Comparison of ENCODE assay signal across 9 mouse cellular contexts in genomic region chr6:84582826-84583225, GRCm38 (mm10). TPM values are rescaled to one million over a fixed set of nuclear protein-coding genes. Genes with fewer than 3 reads are reported as not detected.
DNase-seq lines count a peak whose midpoint lies in the region; ATAC-seq lines count a peak whose summit lies in the region.
"Had no signal": no experiment of that assay in that cellular context is flagged by ENCODE, and none has a peak within 500 bp of the region (broad histone marks: within the 10 kb centered on the region; RNA-seq: fewer than 3 reads in every experiment).

No protein-coding gene starts in this region.

- peaks cover 100% of the 10 kb centered on the region for H3K27me3 ChIP-seq in heart, embryonic 13.5 days (replicated peaks)
- H3K27me3 ChIP-seq in embryonic facial prominence, embryonic 13.5 days = peaks cover 59% of the 10 kb centered on the region
- peaks cover 71% of the 10 kb centered on the region for H3K27me3 ChIP-seq in intestine, embryonic 14.5 days (replicated peaks; ENCODE audit: control insufficient read depth, insufficient read depth, low read length)
- peaks cover 37% of the 10 kb centered on the region for H3K27me3 ChIP-seq in midbrain, embryonic 16.5 days (ENCODE audit: control insufficient read depth, insufficient read depth, low read depth, low read length)

- H3K4me3 ChIP-seq in heart, embryonic 13.5 days = peak overlapping the region; percentile 52; the same call in 1 of the 2 replicates
- peak overlapping the region; percentile 72 for H3K4me3 ChIP-seq in embryonic facial prominence, embryonic 13.5 days
- H3K4me3 ChIP-seq in intestine, embryonic 14.5 days (ENCODE audit: low read depth, low read length) = no peak overlapping the region
- no peak overlapping the region; the same call in 1 of the 2 replicates for H3K4me3 ChIP-seq in midbrain, embryonic 16.5 days (ENCODE audit: low read depth, low read length)

- intact Hi-C loops in heart, postnatal 25 days (cut with DNase I) = no loop called here
- intact Hi-C loops in left cerebral cortex, postnatal 25 days (cut with DNase I) = loop anchor here (10.0 kb wide), 1 partner anchor 868 kb away; the partner anchor contains the start of gene Vax2

- no peaks in the 10 kb centered on the region for H3K36me3 ChIP-seq in heart, embryonic 13.5 days
- peaks cover 45% of the 10 kb centered on the region for H3K36me3 ChIP-seq in embryonic facial prominence, embryonic 13.5 days
- no peaks in the 10 kb centered on the region for H3K36me3 ChIP-seq in intestine, embryonic 14.5 days (ENCODE audit: control insufficient read depth, insufficient read depth, low read length)
- H3K36me3 ChIP-seq in midbrain, embryonic 16.5 days (ENCODE audit: control insufficient read depth, insufficient read depth, low read length) = no peaks in the 10 kb centered on the region

- no peak for ATAC-seq in heart, embryonic 13.5 days (ENCODE audit: extremely low read depth, insufficient number of reproducible peaks, low FRiP score, low TSS enrichment)
- no peak for ATAC-seq in embryonic facial prominence, embryonic 13.5 days (ENCODE audit: insufficient number of reproducible peaks, insufficient read depth, low FRiP score, low TSS enrichment, low read depth)
- ATAC-seq in intestine, embryonic 14.5 days (replicated peaks; ENCODE audit: low FRiP score, low TSS enrichment, low read depth) = no peak
- no peak for ATAC-seq in midbrain, embryonic 16.5 days

- no peak overlapping the region for H3K27ac ChIP-seq in heart, embryonic 13.5 days (replicated peaks)
- peak overlapping the region; percentile 95 for H3K27ac ChIP-seq in embryonic facial prominence, embryonic 13.5 days
- H3K27ac ChIP-seq in intestine, embryonic 14.5 days (ENCODE audit: low read depth) = no peak overlapping the region
- H3K27ac ChIP-seq in midbrain, embryonic 16.5 days (ENCODE audit: low read length) = no peak overlapping the region

- 0 out of 2 replicates have a peak overlapping the region, but pooled peaks have one; percentile 71 for H3K9ac ChIP-seq in heart, embryonic 13.5 days
- H3K9ac ChIP-seq in embryonic facial prominence, embryonic 13.5 days = peak overlapping the region; percentile 95
- no peak overlapping the region for H3K9ac ChIP-seq in intestine, embryonic 14.5 days (ENCODE audit: low read length)
- H3K9ac ChIP-seq in midbrain, embryonic 16.5 days (ENCODE audit: low read depth, low read length) = no peak overlapping the region

- H3K9me3 ChIP-seq in heart, embryonic 13.5 days = no peaks in the 10 kb centered on the region
- no peaks in the 10 kb centered on the region for H3K9me3 ChIP-seq in embryonic facial prominence, embryonic 13.5 days
- no peaks in the 10 kb centered on the region for H3K9me3 ChIP-seq in intestine, embryonic 14.5 days (ENCODE audit: control insufficient read depth, low read length)
- no peaks in the 10 kb centered on the region for H3K9me3 ChIP-seq in midbrain, embryonic 16.5 days (replicated peaks; ENCODE audit: control insufficient read depth, low read length, poor library complexity, severe bottlenecking)

- 34% methylated on average over 5 of the region's 5 CpGs for WGBS in heart, embryonic 13.5 days
- WGBS in embryonic facial prominence, embryonic 13.5 days = 29% methylated on average over 5 of the region's 5 CpGs
- 52% methylated on average over 5 of the region's 5 CpGs for WGBS in intestine, embryonic 14.5 days
- 17% methylated on average over 5 of the region's 5 CpGs for WGBS in midbrain, embryonic 16.5 days

- DNase-seq in heart, postnatal 25 days (ENCODE audit: low spot score) = no peak
- peak; percentile 52 for DNase-seq in intestine, embryonic 14.5 days (ENCODE audit: low spot score)
- no peak for DNase-seq in adrenal gland, adult 2 months
- no peak for DNase-seq in yolk sac, embryonic 10.5 days (ENCODE audit: low spot score)
- no peak for DNase-seq in left cerebral cortex, postnatal 25 days (ENCODE audit: low spot score in 2 of 2)
- DNase-seq: cerebellum, adult 18-20 months had no signal

- H3K4me1 ChIP-seq in heart, embryonic 13.5 days = peaks cover 67% of the 10 kb centered on the region
- peaks cover 85% of the 10 kb centered on the region for H3K4me1 ChIP-seq in embryonic facial prominence, embryonic 13.5 days
- H3K4me1 ChIP-seq in intestine, embryonic 14.5 days (replicated peaks; ENCODE audit: control insufficient read depth, insufficient read depth, low read length) = peaks cover 40% of the 10 kb centered on the region
- H3K4me1 ChIP-seq in midbrain, embryonic 16.5 days (ENCODE audit: control insufficient read depth, insufficient read depth, low read length) = peaks cover 42% of the 10 kb centered on the region

- H3K4me2 ChIP-seq in heart, embryonic 13.5 days = peak overlapping the region; percentile 93
- H3K4me2 ChIP-seq in embryonic facial prominence, embryonic 13.5 days = peak overlapping the region; percentile 86
- peak overlapping the region; percentile 93 for H3K4me2 ChIP-seq in intestine, embryonic 14.5 days (ENCODE audit: low read length)
- peak overlapping the region; percentile 57; the same call in 1 of the 2 replicates for H3K4me2 ChIP-seq in midbrain, embryonic 16.5 days (ENCODE audit: low read length)

RNA-seq across cellular contexts. Expression of gene Cyp26b1, which starts 10.9 kb away (rescaled TPM):
- 1.4 and 1.9 TPM in 2 replicates for polyA plus RNA-seq in heart, embryonic 13.5 days (2015; fragmentation: Nextera tagmentation; extraction: Ambion mirVana)
- 10 to 100 TPM in 1 of 2 experiments, 1 to 10 TPM in 1; 2.4 to 23.4 TPM for total RNA-seq in heart, postnatal 25 days (2021)
- polyA plus RNA-seq in embryonic facial prominence, embryonic 13.5 days (2015; fragmentation: Nextera tagmentation; extraction: Ambion mirVana) = 38.0 and 38.9 TPM in 2 replicates
- 2.1 and 2.7 TPM in 2 replicates for polyA plus RNA-seq in intestine, embryonic 14.5 days (2014; fragmentation: Nextera tagmentation; extraction: Ambion mirVana)
- 8.8 and 10.2 TPM in 2 replicates for polyA plus RNA-seq in midbrain, embryonic 16.5 days (2015; fragmentation: Nextera tagmentation; extraction: Ambion mirVana)
- total RNA-seq in adrenal gland, adult 2 months (2021) = 10 to 100 TPM; 25.6 to 28.6 TPM
- polyA plus RNA-seq in adrenal gland, adult 2 months (2012; rRNA removed) = 1.2 and 6.4 TPM in 2 replicates
- 10 to 100 TPM; 10.1 TPM for total RNA-seq in left cerebral cortex, postnatal 25 days (2021)

Comparison
In these comparisons a context has a peak if more than half of its experiments do, and no peak if none do; other contexts are left out.
1. H3K4me3 ChIP-seq: peak in heart, embryonic 13.5 days (single experiment) and embryonic facial prominence, embryonic 13.5 days (single experiment); none in intestine, embryonic 14.5 days (single experiment) and midbrain, embryonic 16.5 days (single experiment).
2. H3K9ac ChIP-seq: peak in heart, embryonic 13.5 days (single experiment) and embryonic facial prominence, embryonic 13.5 days (single experiment); none in intestine, embryonic 14.5 days (single experiment) and midbrain, embryonic 16.5 days (single experiment).
3. Peak in every context shown above with its lines, with median percentiles within 50 percentile points of each other: H3K4me2 ChIP-seq.